Mouse (Mus musculus) right cerebral cortex, postnatal 14 days (tissue): ENCODE data around the gene Kdm7a.
A peak's percentile ranks its signal among the peaks of the same experiment; 100 is the strongest.

Experiments used
- DNase-seq: peaks from one replicate; pipeline ENCODE4 v3.0.0; 2022

The Kdm7a gene

GRCm38 (mm10) chr6:39206581-39207461, at the start of gene Kdm7a:
Kdm7a (minus strand) TSS chr6:39206789.
- DNase-seq, result peak; percentile 81

- DNase-seq, result no peak
Observed at GRCm38 (mm10) chr6:39255271-39255670, 48.7 kb upstream of the Kdm7a start.

- no peak for DNase-seq
Observed at GRCm38 (mm10) chr6:39250055-39250454, 43.5 kb upstream of the Kdm7a start.

- no peak for DNase-seq
Observed at GRCm38 (mm10) chr6:39249176-39249770, 42.7 kb upstream of the Kdm7a start.

GRCm38 (mm10) chr6:39244066-39244465, 37.5 kb upstream of the Kdm7a start:
- no peak for DNase-seq

- DNase-seq, result no peak
Observed at GRCm38 (mm10) chr6:39243511-39243961, 36.9 kb upstream of the Kdm7a start.

- DNase-seq, result peak; percentile 51
Observed at GRCm38 (mm10) chr6:39242718-39243471, 36.3 kb upstream of the Kdm7a start.

- no peak for DNase-seq
Observed at GRCm38 (mm10) chr6:39241421-39241891, 34.9 kb upstream of the Kdm7a start.

- DNase-seq, result no peak
Observed at GRCm38 (mm10) chr6:39240956-39241355, 34.4 kb upstream of the Kdm7a start.

- DNase-seq, result no peak
Observed at GRCm38 (mm10) chr6:39237887-39238286, 31.3 kb upstream of the Kdm7a start.

GRCm38 (mm10) chr6:39232617-39233016, 26.0 kb upstream of the Kdm7a start:
- DNase-seq, result no peak

- no peak for DNase-seq
Observed at GRCm38 (mm10) chr6:39230664-39231063, 24.1 kb upstream of the Kdm7a start.

- DNase-seq, result no peak
Observed at GRCm38 (mm10) chr6:39226610-39226955, 20.0 kb upstream of the Kdm7a start.

GRCm38 (mm10) chr6:39225876-39226609, 19.5 kb upstream of the Kdm7a start:
- DNase-seq, result no peak

- no peak for DNase-seq
Observed at GRCm38 (mm10) chr6:39223328-39223885, 16.8 kb upstream of the Kdm7a start.

- DNase-seq, result no peak
Observed at GRCm38 (mm10) chr6:39222487-39222886, 15.9 kb upstream of the Kdm7a start.

- no peak for DNase-seq
Observed at GRCm38 (mm10) chr6:39217961-39218360, 11.4 kb upstream of the Kdm7a start.

GRCm38 (mm10) chr6:39217138-39217537, 10.5 kb upstream of the Kdm7a start:
- DNase-seq, result no peak

- no peak for DNase-seq
Observed at GRCm38 (mm10) chr6:39214949-39215606, 8.5 kb upstream of the Kdm7a start.

- no peak for DNase-seq
Observed at GRCm38 (mm10) chr6:39209677-39210076, 3.1 kb upstream of the Kdm7a start.

GRCm38 (mm10) chr6:39208181-39208580, 1.6 kb upstream of the Kdm7a start:
- no peak for DNase-seq
